Mouse (Mus musculus): ENCODE results near the gene Fance. TPM values are rescaled to one million over a fixed set of nuclear protein-coding genes. Genes with fewer than 3 reads are reported as not detected.
"Not testable (repeated sequence)": the region's sequence is repeated elsewhere in the genome, so short reads cannot be mapped to it uniquely, and the experiment has no call there.

Gene Fance
- polyA plus RNA-seq, 1 experiment, result 56.8 TPM

DNA sequence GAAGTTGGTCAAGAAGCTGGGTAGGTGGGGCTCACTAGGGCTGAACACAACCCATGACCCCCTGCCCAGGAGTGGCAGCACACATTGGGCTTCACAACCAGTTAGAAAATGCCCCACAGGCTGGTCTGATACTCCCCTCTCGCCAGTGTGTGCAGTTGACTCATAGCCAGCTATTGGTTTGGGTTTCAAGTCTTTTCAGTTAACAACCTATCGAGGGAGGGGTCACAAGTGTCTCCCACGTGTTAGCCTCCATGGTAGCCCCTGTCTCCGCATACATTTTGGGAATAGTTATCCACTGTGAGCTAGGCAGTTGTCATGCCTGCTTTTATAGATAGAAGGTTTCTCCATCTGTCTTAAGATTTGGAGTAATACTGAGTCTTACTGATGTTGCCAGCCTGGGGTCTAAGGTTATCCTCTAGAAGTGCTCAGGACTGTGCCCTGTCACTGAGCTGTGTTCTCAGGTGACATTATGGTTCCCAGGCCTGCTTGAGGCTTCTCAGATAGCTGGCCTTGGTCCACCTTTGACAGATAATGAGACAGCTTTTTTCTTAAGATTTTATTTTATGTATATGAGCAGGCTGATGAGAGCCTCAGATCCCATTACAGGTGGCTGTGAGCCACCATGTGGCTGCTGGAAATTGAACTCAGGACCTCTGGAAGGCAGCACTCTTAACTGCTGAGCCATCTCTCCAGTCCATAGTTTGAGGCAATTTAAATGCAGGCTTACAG is 16.3 kb downstream of the Fance start:
- TF ChIP-seq EP300 (IDR thresholded peaks at IDR 0.05; ENCODE audit: insufficient read depth, low read depth, low read length) (no peak), POLR2A (IDR thresholded peaks at IDR 0.05; ENCODE audit: insufficient read depth, low read length) (no peak), CTCF (IDR thresholded peaks at IDR 0.05; ENCODE audit: low read depth, low read length) (no peak)
- H3K4me3 ChIP-seq (ENCODE audit: low read depth, low read length), result peak overlapping the region; percentile 85
- peak overlapping the region; percentile 56 for H3K27ac ChIP-seq (ENCODE audit: insufficient read depth, low read length)
- H3K27me3 ChIP-seq (ENCODE audit: control insufficient read depth, insufficient read depth, low read length, poor library complexity, severe bottlenecking), result no peaks in the 10 kb centered on the region
- no peaks in the 10 kb centered on the region for H3K9me3 ChIP-seq (replicated peaks; ENCODE audit: control insufficient read depth, insufficient read depth, low read length, poor library complexity, severe bottlenecking)
- H3K36me3 ChIP-seq (ENCODE audit: control insufficient read depth, insufficient read depth, low read length, poor library complexity, severe bottlenecking), result peaks cover 30% of the 10 kb centered on the region
- peaks cover 14% of the 10 kb centered on the region for H3K4me1 ChIP-seq (ENCODE audit: control insufficient read depth, insufficient read depth, low read length)
- peak overlapping the region; percentile 95 for H3K9ac ChIP-seq (ENCODE audit: low read depth, poor library complexity, severe bottlenecking)

DNA sequence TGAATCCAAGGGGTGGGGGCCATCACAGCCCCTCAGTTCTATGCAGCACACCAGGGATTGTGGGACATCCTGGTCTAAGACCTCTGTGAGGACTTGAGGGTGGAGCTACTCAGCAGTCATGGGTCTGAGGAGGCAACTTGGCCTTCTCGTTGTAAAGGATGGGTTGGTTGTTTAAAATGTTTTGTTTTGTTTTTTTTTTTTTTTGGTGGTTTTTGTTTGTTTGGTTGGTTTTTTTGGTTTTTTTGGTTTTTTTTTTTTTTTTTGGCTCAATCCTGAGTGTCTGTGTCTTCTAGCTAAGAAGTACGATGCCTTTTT is 16.9 kb downstream of the Fance start:
- H3K9me3 ChIP-seq (replicated peaks; ENCODE audit: control insufficient read depth, insufficient read depth, low read length, poor library complexity, severe bottlenecking), result no peaks in the 10 kb centered on the region
- H3K4me3 ChIP-seq (ENCODE audit: low read depth, low read length), result peak overlapping the region; percentile 85
- peaks cover 14% of the 10 kb centered on the region for H3K4me1 ChIP-seq (ENCODE audit: control insufficient read depth, insufficient read depth, low read length)
- TF ChIP-seq CTCF (IDR thresholded peaks at IDR 0.05; ENCODE audit: low read depth, low read length) (no peak), EP300 (IDR thresholded peaks at IDR 0.05; ENCODE audit: insufficient read depth, low read depth, low read length) (no peak), POLR2A (IDR thresholded peaks at IDR 0.05; ENCODE audit: insufficient read depth, low read length) (no peak)
- no peaks in the 10 kb centered on the region for H3K27me3 ChIP-seq (ENCODE audit: control insufficient read depth, insufficient read depth, low read length, poor library complexity, severe bottlenecking)
- peak overlapping the region; percentile 95 for H3K9ac ChIP-seq (ENCODE audit: low read depth, poor library complexity, severe bottlenecking)
- peaks cover 30% of the 10 kb centered on the region for H3K36me3 ChIP-seq (ENCODE audit: control insufficient read depth, insufficient read depth, low read length, poor library complexity, severe bottlenecking)
- peak overlapping the region; percentile 56 for H3K27ac ChIP-seq (ENCODE audit: insufficient read depth, low read length)

- not testable (repeated sequence) for H3K9me3 ChIP-seq (replicated peaks; ENCODE audit: control insufficient read depth, insufficient read depth, low read length, poor library complexity, severe bottlenecking); H3K27me3 ChIP-seq (ENCODE audit: control insufficient read depth, insufficient read depth, low read length, poor library complexity, severe bottlenecking)
- Histone ChIP-seq H3K27ac (ENCODE audit: insufficient read depth, low read length) (peak overlapping the region; percentile 12), H3K4me1 (ENCODE audit: control insufficient read depth, insufficient read depth, low read length) (peaks cover 14% of the 10 kb centered on the region), H3K36me3 (ENCODE audit: control insufficient read depth, insufficient read depth, low read length, poor library complexity, severe bottlenecking) (peaks cover 30% of the 10 kb centered on the region), H3K9ac (ENCODE audit: low read depth, poor library complexity, severe bottlenecking) (peak overlapping the region; percentile 95), H3K4me3 (ENCODE audit: low read depth, low read length) (peak overlapping the region; percentile 24)
Observed at GRCm38 (mm10) chr17:28330590-28330989, 17.3 kb downstream of the Fance start.

DNA sequence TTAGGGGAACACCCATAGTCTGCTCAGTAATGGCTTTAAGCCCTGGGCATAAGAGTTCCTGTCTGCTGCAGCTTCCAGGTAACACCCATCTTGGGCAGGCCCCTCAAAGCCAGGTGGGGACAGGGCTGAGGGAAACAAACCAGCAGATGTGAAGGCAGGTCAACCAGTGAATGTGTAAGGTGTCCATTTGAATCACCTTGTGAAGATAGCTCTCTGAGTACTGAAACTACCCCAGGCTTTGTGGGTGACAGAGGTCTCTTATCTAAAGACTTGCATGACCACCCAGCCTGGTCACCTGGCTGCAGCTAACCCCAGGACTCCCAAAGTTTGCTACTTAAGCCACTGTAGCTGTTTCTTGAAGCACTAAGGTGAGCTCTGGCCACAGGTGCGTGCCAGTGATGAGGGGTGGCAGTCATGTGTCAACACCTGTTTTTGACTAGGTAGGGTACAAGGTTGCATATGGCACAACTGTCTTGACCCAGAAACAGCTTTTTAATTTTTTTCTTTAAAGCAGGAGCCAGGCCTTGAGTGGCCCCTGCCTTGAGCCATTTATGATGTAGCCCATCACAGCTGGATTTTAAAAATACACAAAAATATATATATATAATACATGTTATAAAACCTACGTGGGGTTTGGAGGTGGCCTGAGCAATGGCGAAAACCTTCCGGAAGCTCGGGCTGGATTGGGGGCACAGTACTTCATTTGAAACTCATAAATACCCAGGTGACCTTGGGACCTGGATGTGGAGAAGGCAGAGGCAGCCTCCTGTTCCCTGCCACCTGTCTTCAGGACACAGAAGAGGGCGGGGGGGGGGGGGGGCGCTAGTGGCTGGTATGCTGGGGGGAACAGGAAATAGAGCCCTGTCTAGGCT is 18.2 kb downstream of the Fance start:
- no peaks in the 10 kb centered on the region for H3K9me3 ChIP-seq (replicated peaks; ENCODE audit: control insufficient read depth, insufficient read depth, low read length, poor library complexity, severe bottlenecking)
- no peaks in the 10 kb centered on the region for H3K27me3 ChIP-seq (ENCODE audit: control insufficient read depth, insufficient read depth, low read length, poor library complexity, severe bottlenecking)
- H3K4me1 ChIP-seq (ENCODE audit: control insufficient read depth, insufficient read depth, low read length), result peaks cover 13% of the 10 kb centered on the region
- 0 out of 2 replicates have a peak overlapping the region, but pooled peaks have one; percentile 3 for H3K4me3 ChIP-seq (ENCODE audit: low read depth, low read length)
- H3K27ac ChIP-seq (ENCODE audit: insufficient read depth, low read length), result peak overlapping the region; percentile 12
- H3K9ac ChIP-seq (ENCODE audit: low read depth, poor library complexity, severe bottlenecking), result no peak overlapping the region
- peaks cover 30% of the 10 kb centered on the region for H3K36me3 ChIP-seq (ENCODE audit: control insufficient read depth, insufficient read depth, low read length, poor library complexity, severe bottlenecking)
- TF ChIP-seq CTCF (IDR thresholded peaks at IDR 0.05; ENCODE audit: low read depth, low read length), result no peak
- no peak for TF ChIP-seq POLR2A (IDR thresholded peaks at IDR 0.05; ENCODE audit: insufficient read depth, low read length)
- no peak for TF ChIP-seq EP300 (IDR thresholded peaks at IDR 0.05; ENCODE audit: insufficient read depth, low read depth, low read length)

- Histone ChIP-seq H3K9me3 (replicated peaks; ENCODE audit: control insufficient read depth, insufficient read depth, low read length, poor library complexity, severe bottlenecking) (no peaks in the 10 kb centered on the region), H3K9ac (ENCODE audit: low read depth, poor library complexity, severe bottlenecking) (no peak overlapping the region), H3K36me3 (ENCODE audit: control insufficient read depth, insufficient read depth, low read length, poor library complexity, severe bottlenecking) (peaks cover 30% of the 10 kb centered on the region), H3K4me1 (ENCODE audit: control insufficient read depth, insufficient read depth, low read length) (peaks cover 12% of the 10 kb centered on the region), H3K4me3 (ENCODE audit: low read depth, low read length) (no peak overlapping the region), H3K27me3 (ENCODE audit: control insufficient read depth, insufficient read depth, low read length, poor library complexity, severe bottlenecking) (no peaks in the 10 kb centered on the region), H3K27ac (ENCODE audit: insufficient read depth, low read length) (no peak overlapping the region)
- TF ChIP-seq CTCF (IDR thresholded peaks at IDR 0.05; ENCODE audit: low read depth, low read length), result no peak
- TF ChIP-seq EP300 (IDR thresholded peaks at IDR 0.05; ENCODE audit: insufficient read depth, low read depth, low read length), result no peak
- no peak for TF ChIP-seq POLR2A (IDR thresholded peaks at IDR 0.05; ENCODE audit: insufficient read depth, low read length)
Observed at GRCm38 (mm10) chr17:28332113-28332914, 19.0 kb downstream of the Fance start.

All from ES-Bruce4 (cell line).